Mouse (Mus musculus): ENCODE results near the gene Cacna1a.

DNA sequence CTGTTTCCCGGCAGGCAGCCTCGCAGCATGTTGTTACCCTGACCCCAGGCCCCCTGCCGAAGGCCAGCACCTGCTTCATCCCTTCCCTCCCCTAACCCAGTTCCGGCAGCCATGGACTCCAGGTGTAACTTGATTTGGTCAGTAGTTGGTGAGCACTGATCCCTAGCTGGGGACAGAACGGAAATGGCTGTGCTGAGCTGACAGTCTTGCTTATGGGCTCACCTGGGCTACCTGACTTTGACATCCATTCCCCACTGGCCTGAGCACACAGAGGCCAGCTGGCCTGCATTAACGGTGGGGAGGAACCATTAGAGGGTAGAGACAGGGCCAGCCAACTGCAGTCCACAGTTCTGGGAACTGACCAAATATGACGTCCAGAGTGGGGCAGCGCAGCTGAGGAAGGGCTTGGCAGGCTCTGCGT lies 58.3 kb downstream of the Cacna1a start:
- no peak for TF ChIP-seq EP300 (IDR thresholded peaks at IDR 0.05; ENCODE audit: low read depth in 1 of 2, low read length in 2 of 2)
- TF ChIP-seq CTCF (IDR thresholded peaks at IDR 0.05 in 2 of 3, conservative IDR thresholded peaks at IDR 0.05 in 1 of 3; ENCODE audit: control insufficient read depth in 1 of 3, insufficient read depth in 1 of 3, low read depth in 2 of 3, low read length in 3 of 3, poor library complexity in 1 of 3, severe bottlenecking in 1 of 3) = no peak
- no peak for TF ChIP-seq SMC3 (IDR thresholded peaks at IDR 0.05; ENCODE audit: low read depth, low read length)
- TF ChIP-seq ETS1 (IDR thresholded peaks at IDR 0.05; ENCODE audit: low read depth, low read length) = no peak
- TF ChIP-seq CHD2 (IDR thresholded peaks at IDR 0.05; ENCODE audit: low read length) = no peak
- no peak for TF ChIP-seq POLR2AphosphoS5 (IDR thresholded peaks at IDR 0.05; ENCODE audit: borderline replicate concordance, low read depth, low read length)
- TF ChIP-seq RAD21 (IDR thresholded peaks at IDR 0.05; ENCODE audit: low read depth, low read length) = no peak
- no peak for TF ChIP-seq POLR2AphosphoS2 (IDR thresholded peaks at IDR 0.05; ENCODE audit: low read length)
- no peak for TF ChIP-seq NELFE (IDR thresholded peaks at IDR 0.05; ENCODE audit: low read depth, low read length)
- TF ChIP-seq MEF2A (IDR thresholded peaks at IDR 0.05; ENCODE audit: extremely low read depth, insufficient replicate concordance, low read depth, low read length, poor library complexity, severe bottlenecking) = no peak
- no peak for TF ChIP-seq GATA1 (IDR thresholded peaks at IDR 0.05; ENCODE audit: low read depth, low read length)
- no peak for TF ChIP-seq POLR2A (IDR thresholded peaks at IDR 0.05; ENCODE audit: control insufficient read depth in 1 of 2, insufficient read depth in 1 of 2, low read depth in 1 of 2, low read length in 2 of 2, poor library complexity in 1 of 2)

Measured in MEL (cell line).